Mouse (Mus musculus): Measurements from ENCODE around the gene Fam3a.

GRCm38 (mm10) chrX:74384451-74384850 is 8.6 kb downstream of the Fam3a start:
- TF ChIP-seq CTCF (IDR thresholded peaks at IDR 0.05; ENCODE audit: borderline replicate concordance, insufficient read depth, low read depth, low read length) (no peak), POLR2A (IDR thresholded peaks at IDR 0.05; ENCODE audit: borderline replicate concordance, insufficient read depth, low read length) (no peak)
